Mouse (Mus musculus) embryonic stem cell, embryonic (primary cell): ENCODE results near the gene Gm21972.

Experiments used
- CTCF ChIA-PET, 4 experiments: fragments of 300-600 bp in 2 of 4; fragments of 350-600 bp in 2 of 4; sonication (Branson Sonifier 250); formaldehyde crosslinking; loops; one replicate each; lab custom pipeline; 2022; ENCODE audit warnings: inconsistent platforms in 2 of 4; lab: Charles Lee
- POLR2A ChIA-PET, 4 experiments: fragments of 300-600 bp in 2 of 4; fragments of 350-600 bp in 2 of 4; sonication (Branson Sonifier 250); formaldehyde crosslinking; loops; one replicate each; lab custom pipeline; 2022; ENCODE audit warnings: antibody characterized with exemption in 4 of 4, inconsistent platforms in 1 of 4; lab: Charles Lee

Gm21972 gene

GRCm38 (mm10) chr1:86189034-86189702, 55.7 kb downstream of the Gm21972 start:
- CTCF ChIA-PET = interaction anchor here (0.5 to 2.7 kb wide), 49 partner anchors 10 to 396 kb away, joined by 3 to 55 read pairs (median 4); partner anchors contain the start of genes B3gnt7 (in 1 of the 4) and Cab39 (in 1 of the 4)
- POLR2A ChIA-PET = interaction anchor here (0.6 to 3.6 kb wide), 52 partner anchors 8 to 338 kb away, joined by 3 to 120 read pairs (median 4); partner anchors contain the start of genes Ncl (in 4 of the 4), Ptma (in 2 of the 4), Armc9 (in 1 of the 4) and B3gnt7 (in 1 of the 4)

GRCm38 (mm10) chr1:86190843-86191242, 57.4 kb downstream of the Gm21972 start:
- ChIA-PET POLR2A (interaction anchor here in 2 of 4 experiments (1.2 to 1.5 kb wide), 6 partner anchors 10 to 156 kb away, joined by 3 to 4 read pairs (median 3); no protein-coding TSS in a partner anchor), CTCF (no interaction called here)

- POLR2A ChIA-PET = interaction anchor here in 1 of 4 experiments (0.8 to 2.2 kb wide), 5 partner anchors 141 to 187 kb away, joined by 3 to 9 read pairs (median 3); partner anchors contain the start of gene Ncl
These were observed 60.6 kb downstream of the Gm21972 start for GRCm38 (mm10) chr1:86194044-86194443.

GRCm38 (mm10) chr1:86198276-86198675, 64.8 kb downstream of the Gm21972 start:
- ChIA-PET POLR2A (interaction anchor here in 2 of 4 experiments (1.0 to 2.3 kb wide), 10 partner anchors 9 to 144 kb away, joined by 3 to 8 read pairs (median 4); no protein-coding TSS in a partner anchor), CTCF (interaction anchor here in 2 of 4 experiments (1.3 to 5.0 kb wide), 2 partner anchors 19 kb away, joined by 3 to 23 read pairs; no protein-coding TSS in a partner anchor)

More at GRCm38 (mm10) chr1:86194044-86194443, 60.6 kb downstream of the Gm21972 start:
- CTCF ChIA-PET = interaction anchor here in 1 of 4 experiments (1.4 kb wide), 1 partner anchor 117 kb away, joined by 3 read pairs; no protein-coding TSS in a partner anchor

GRCm38 (mm10) chr1:86199026-86199425, 65.6 kb downstream of the Gm21972 start:
- ChIA-PET POLR2A (interaction anchor here in 2 of 4 experiments (1.1 to 3.5 kb wide), 9 partner anchors 10 to 113 kb away, joined by 3 to 30 read pairs (median 5); no protein-coding TSS in a partner anchor), CTCF (interaction anchor here in 2 of 4 experiments (0.6 to 5.0 kb wide), 4 partner anchors 11 to 1069 kb away, joined by 3 to 23 read pairs (median 10); no protein-coding TSS in a partner anchor)

- POLR2A ChIA-PET = interaction anchor here (0.8 to 3.5 kb wide), 31 partner anchors 9 to 325 kb away, joined by 3 to 49 read pairs (median 5); partner anchors contain the start of genes Ncl (in 3 of the 4) and Ptma (in 1 of the 4)
- CTCF ChIA-PET = interaction anchor here (0.8 to 5.0 kb wide), 15 partner anchors 12 to 171 kb away, joined by 3 to 23 read pairs (median 4); no protein-coding TSS in a partner anchor
These were observed 67.9 kb downstream of the Gm21972 start for GRCm38 (mm10) chr1:86201312-86201711.

GRCm38 (mm10) chr1:86202617-86203219, 69.3 kb downstream of the Gm21972 start:
- POLR2A ChIA-PET = interaction anchor here in 3 of 4 experiments (0.6 to 3.1 kb wide), 5 partner anchors 11 to 267 kb away, joined by 3 to 49 read pairs (median 3); no protein-coding TSS in a partner anchor
- CTCF ChIA-PET = interaction anchor here in 1 of 4 experiments (0.6 kb wide), 1 partner anchor 49 kb away, joined by 3 read pairs; no protein-coding TSS in a partner anchor

GRCm38 (mm10) chr1:86210676-86211075, 77.2 kb downstream of the Gm21972 start:
- ChIA-PET POLR2A (interaction anchor here in 2 of 4 experiments (0.9 to 2.5 kb wide), 8 partner anchors 10 to 149 kb away, joined by 3 to 10 read pairs (median 4); partner anchors contain the start of gene Ncl (in 1 of the 2)), CTCF (interaction anchor here in 1 of 4 experiments (1.0 kb wide), 1 partner anchor 32 kb away, joined by 3 read pairs; no protein-coding TSS in a partner anchor)

- CTCF ChIA-PET = interaction anchor here in 1 of 4 experiments (1.0 kb wide), 1 partner anchor 32 kb away, joined by 3 read pairs; no protein-coding TSS in a partner anchor
- POLR2A ChIA-PET = interaction anchor here in 2 of 4 experiments (0.8 to 2.5 kb wide), 11 partner anchors 10 to 148 kb away, joined by 3 to 10 read pairs (median 3); partner anchors contain the start of gene Ncl (in 1 of the 2)
These were observed 78.1 kb downstream of the Gm21972 start for GRCm38 (mm10) chr1:86211498-86211897.
